Mouse (Mus musculus) limb, embryonic 15.5 days (tissue): ENCODE results near the gene Adh5. TPM values are rescaled to one million over a fixed set of nuclear protein-coding genes. Genes with fewer than 3 reads are reported as not detected.
A peak's percentile ranks its signal among the peaks of the same experiment; 100 is the strongest.

Source experiments
- ATAC-seq: fragments of 200-750 bp; cut with Nextera tagmentation; 2 replicates; pipeline ENCODE4 v1.8.0; 2017; ENCODE audit warnings: low read depth, moderate TSS enrichment; ENCODE audit not compliant: insufficient number of reproducible peaks, low FRiP score, low TSS enrichment
- H3K27ac ChIP-seq: fragments of 300-500 bp; sonication (generic); 2 replicates; pipeline ENCODE4 v1.5.1; 2015; ENCODE audit warnings: moderate library complexity, mild to moderate bottlenecking, inconsistent platforms
- H3K27me3 ChIP-seq: fragments of 300-500 bp; sonication (generic); 2 replicates; pipeline ENCODE4 v1.6.1; 2015; ENCODE audit warnings: inconsistent platforms
- H3K36me3 ChIP-seq: fragments of 300-500 bp; sonication (generic); 2 replicates; pipeline ENCODE4 v1.6.1; 2015; ENCODE audit warnings: inconsistent platforms
- H3K4me1 ChIP-seq: fragments of 300-500 bp; sonication (generic); 2 replicates; pipeline ENCODE4 v1.6.1; 2015; ENCODE audit warnings: inconsistent platforms
- H3K4me2 ChIP-seq: fragments of 300-500 bp; sonication (generic); 2 replicates; pipeline ENCODE4 v1.6.1; 2015; ENCODE audit warnings: mild to moderate bottlenecking, inconsistent platforms
- H3K4me3 ChIP-seq: fragments of 300-500 bp; sonication (generic); 2 replicates; pipeline ENCODE4 v1.5.1; 2015; ENCODE audit warnings: mild to moderate bottlenecking, inconsistent platforms
- H3K9ac ChIP-seq: fragments of 300-500 bp; sonication (generic); 2 replicates; pipeline ENCODE4 v1.6.1; 2015; ENCODE audit warnings: inconsistent platforms
- H3K9me3 ChIP-seq: fragments of 300-500 bp; sonication (generic); 2 replicates; pipeline ENCODE4 v1.6.1; 2016; ENCODE audit warnings: inconsistent platforms
- WGBS: fragments of 180-500 bp; shearing (Covaris S2); methylation state at CpG from one replicate; pipeline ENCODE4 v1.1.7; 2015; 5-methylcytosine and 5-hydroxymethylcytosine counted together
- polyA plus RNA-seq: library from polyadenylated mRNA; unstranded; fragments of >200 nt; fragmentation: Nextera tagmentation; extraction: Ambion mirVana; gene quantifications from 2 replicates; pipeline ENCODE4 v1.2.1, GENCODE M21; 2015

Adh5 gene
- polyA plus RNA-seq, result 154 and 166 TPM in 2 replicates

DNA sequence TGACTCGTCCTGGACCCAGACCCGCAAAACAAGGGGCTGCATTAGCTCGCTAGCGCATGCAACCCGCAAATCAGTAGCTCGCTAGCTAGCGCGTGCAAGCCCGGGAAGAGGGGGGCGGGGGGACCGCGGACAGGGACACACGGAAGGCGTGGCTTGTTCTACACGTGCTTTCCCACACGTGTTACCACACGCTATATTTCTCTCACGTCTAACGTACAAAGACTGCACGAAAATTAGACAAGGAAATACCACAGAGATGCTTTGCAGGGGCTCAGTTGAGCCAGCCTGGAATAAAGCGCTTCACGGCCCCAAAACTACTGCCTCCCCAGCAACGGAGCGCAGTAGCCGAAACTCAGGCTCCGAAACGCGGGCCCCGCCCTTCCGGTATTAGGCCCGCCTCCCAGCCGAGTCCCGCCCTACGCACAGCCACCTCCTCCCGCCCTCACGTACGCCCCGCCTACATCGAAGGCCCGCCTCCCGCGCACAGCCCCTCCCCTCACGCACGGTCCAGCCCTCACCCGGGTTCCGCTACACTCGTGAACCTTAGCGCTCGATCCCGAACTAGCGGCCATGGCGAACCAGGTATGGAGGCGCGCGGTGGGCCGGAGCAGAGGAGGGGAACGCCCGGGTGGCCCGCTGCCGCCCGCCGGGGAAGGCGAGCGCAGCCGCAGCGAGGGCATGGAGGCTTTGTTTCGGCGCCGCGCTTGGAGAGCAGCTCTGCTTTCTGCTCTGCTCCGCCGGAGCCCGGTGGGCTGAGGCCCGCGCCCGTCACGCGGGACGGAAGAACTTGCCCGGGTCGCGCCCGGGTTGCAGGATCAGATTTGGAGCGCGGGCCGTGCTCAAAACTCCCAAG is at the start of gene Adh5:
Gene Adh5 (plus strand): TSS at position 482 of the 853 bp plus-strand sequence.
- under 1% methylated on average over 86 of the region's 86 CpGs for WGBS
- H3K27ac ChIP-seq, result peak within 1 kb of the TSS; percentile 91
- H3K27me3 ChIP-seq, result no peaks in the 10 kb centered on the region
- H3K4me3 ChIP-seq, result peak within 1 kb of the TSS; percentile 96
- H3K4me2 ChIP-seq, result peak within 1 kb of the TSS; percentile 83
- peaks cover 26% of the 10 kb centered on the region for H3K36me3 ChIP-seq
- peaks cover 11% of the 10 kb centered on the region for H3K4me1 ChIP-seq
- H3K9me3 ChIP-seq, result no peaks in the 10 kb centered on the region
- ATAC-seq, result peak; percentile 99
- H3K9ac ChIP-seq, result peak within 1 kb of the TSS; percentile 87

GRCm38 (mm10) chr3:138404872-138405271 is 38.0 kb upstream of the Adh5 start:
- Histone ChIP-seq H3K9ac (no peak overlapping the region), H3K27ac (no peak overlapping the region), H3K4me1 (no peaks in the 10 kb centered on the region), H3K9me3 (no peaks in the 10 kb centered on the region), H3K4me3 (no peak overlapping the region), H3K27me3 (no peaks in the 10 kb centered on the region), H3K4me2 (no peak overlapping the region), H3K36me3 (no peaks in the 10 kb centered on the region)
- no peak for ATAC-seq
- WGBS, result 78% methylated on average over 3 of the region's 3 CpGs

- no peak overlapping the region for H3K27ac ChIP-seq
- no peak for ATAC-seq
Measured at GRCm38 (mm10) chr3:138405341-138405740, 37.6 kb upstream of the Adh5 start.

GRCm38 (mm10) chr3:138405840-138406239 is 37.1 kb upstream of the Adh5 start:
- Histone ChIP-seq H3K27me3 (no peaks in the 10 kb centered on the region), H3K9ac (no peak overlapping the region), H3K36me3 (no peaks in the 10 kb centered on the region), H3K4me1 (no peaks in the 10 kb centered on the region), H3K4me3 (no peak overlapping the region), H3K27ac (no peak overlapping the region), H3K4me2 (no peak overlapping the region), H3K9me3 (no peaks in the 10 kb centered on the region)
- no peak for ATAC-seq
- 84% methylated on average over 7 of the region's 7 CpGs for WGBS

More at GRCm38 (mm10) chr3:138405341-138405740, 37.6 kb upstream of the Adh5 start:
- no peak overlapping the region for H3K9ac ChIP-seq
- H3K9me3 ChIP-seq, result no peaks in the 10 kb centered on the region
- no peak overlapping the region for H3K4me3 ChIP-seq
- H3K4me2 ChIP-seq, result no peak overlapping the region
- H3K4me1 ChIP-seq, result no peaks in the 10 kb centered on the region
- no peaks in the 10 kb centered on the region for H3K27me3 ChIP-seq
- 40% methylated on average over 3 of the region's 3 CpGs for WGBS
- no peaks in the 10 kb centered on the region for H3K36me3 ChIP-seq

DNA sequence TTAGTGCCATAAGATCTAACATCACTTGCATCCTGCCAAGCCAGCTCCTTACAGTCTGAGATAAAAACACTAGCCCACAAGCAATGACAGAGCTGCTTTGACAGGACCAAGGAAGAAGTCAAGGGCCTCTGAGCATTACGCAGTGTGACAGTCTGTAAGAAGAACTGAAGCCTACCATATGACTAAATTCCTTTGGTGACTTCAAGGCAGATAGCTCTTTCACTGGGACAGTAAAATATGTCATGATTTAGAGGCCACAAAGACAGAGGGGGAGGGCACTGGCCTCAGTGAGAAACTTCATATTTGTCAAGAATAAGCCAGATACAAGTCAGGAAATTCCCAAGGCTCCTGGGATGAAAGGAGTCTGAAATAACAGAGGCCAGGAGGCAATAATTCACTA is 35.0 kb upstream of the Adh5 start:
- no peak overlapping the region for H3K4me2 ChIP-seq
- ATAC-seq, result no peak
- H3K36me3 ChIP-seq, result no peaks in the 10 kb centered on the region
- 88% methylated on average over 1 of the region's 1 CpGs for WGBS
- H3K4me1 ChIP-seq, result no peaks in the 10 kb centered on the region
- H3K27ac ChIP-seq, result no peak overlapping the region
- H3K9me3 ChIP-seq, result no peaks in the 10 kb centered on the region
- no peaks in the 10 kb centered on the region for H3K27me3 ChIP-seq
- no peak overlapping the region for H3K9ac ChIP-seq
- H3K4me3 ChIP-seq, result no peak overlapping the region

DNA sequence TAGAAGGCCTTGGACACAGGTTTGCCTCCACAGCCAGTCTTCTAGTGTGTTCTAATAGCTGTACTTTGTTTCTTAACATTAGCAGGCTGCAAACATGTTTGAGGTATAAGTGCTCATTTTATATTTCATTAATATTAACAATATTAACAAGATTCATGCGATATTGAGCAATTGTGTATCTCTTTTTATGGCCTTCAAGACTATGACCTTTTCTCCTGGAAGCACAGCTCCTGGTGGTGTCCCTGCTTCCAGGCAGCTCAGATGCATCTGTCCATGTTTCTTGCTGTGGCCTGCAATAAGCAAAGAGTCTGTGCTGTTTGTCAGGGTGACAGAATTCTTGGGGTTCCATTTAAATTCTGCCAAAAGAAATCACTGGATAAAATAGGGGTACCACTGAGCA is 33.3 kb upstream of the Adh5 start:
- 91% methylated on average over 1 of the region's 1 CpGs for WGBS
- Histone ChIP-seq H3K9me3 (no peaks in the 10 kb centered on the region), H3K36me3 (no peaks in the 10 kb centered on the region), H3K9ac (no peak overlapping the region), H3K4me2 (no peak overlapping the region), H3K27me3 (no peaks in the 10 kb centered on the region), H3K4me3 (no peak overlapping the region), H3K27ac (no peak overlapping the region), H3K4me1 (no peaks in the 10 kb centered on the region)
- ATAC-seq, result no peak

DNA sequence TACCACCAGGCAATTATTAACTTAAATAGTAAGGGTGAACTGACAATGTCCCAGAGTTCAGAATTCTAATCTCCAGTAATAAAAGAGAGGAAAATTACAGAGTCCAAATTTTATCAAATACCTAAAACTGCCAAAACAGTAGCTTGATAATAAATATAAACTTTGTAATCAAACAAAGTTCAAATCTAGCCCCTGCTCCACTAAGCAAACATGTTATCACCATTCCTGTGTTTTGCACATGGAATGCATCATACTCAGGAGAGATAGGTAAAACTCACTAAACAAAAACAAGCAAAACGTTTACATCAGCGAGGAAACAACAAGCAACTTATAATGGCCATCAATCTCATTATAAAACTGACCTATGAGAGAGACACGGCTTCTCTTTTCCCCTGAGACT is 32.7 kb upstream of the Adh5 start:
- ATAC-seq, result no peak
- no peaks in the 10 kb centered on the region for H3K36me3 ChIP-seq
- WGBS, result 73% methylated on average over 3 of the region's 3 CpGs

DNA sequence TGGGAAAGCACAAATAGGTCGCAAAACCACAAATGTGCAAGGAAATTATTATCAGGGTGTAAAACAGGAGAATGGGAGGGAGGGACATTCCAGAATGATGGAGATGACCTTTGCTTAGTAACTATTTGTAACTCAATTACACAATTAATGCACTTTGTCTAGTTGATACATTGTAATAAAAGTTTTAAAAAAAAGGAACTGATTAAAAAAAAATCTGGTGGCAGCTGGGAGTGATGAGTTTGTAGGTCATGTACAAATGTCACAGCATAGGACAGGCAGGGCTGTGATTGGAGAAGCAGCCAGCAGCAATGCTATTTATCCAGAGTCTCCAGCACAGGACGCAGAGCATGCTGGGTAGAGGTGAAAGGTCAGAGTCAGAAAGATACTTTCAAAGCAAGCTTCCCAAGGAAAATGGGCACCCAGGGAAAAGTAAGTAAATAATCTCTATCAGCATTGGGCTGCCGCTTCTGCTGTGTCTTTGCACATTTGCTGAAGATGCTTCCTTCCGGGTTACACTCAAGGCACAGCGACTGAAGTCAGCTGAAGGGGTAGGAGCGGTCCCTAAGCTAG is 27.7 kb upstream of the Adh5 start, which contains the start of gene Adh4:
Gene Adh4 (plus strand): TSS at position 346 of the 570 bp plus-strand sequence.
- H3K27ac ChIP-seq, result no peak within 1 kb of the TSS
- no peak for ATAC-seq
- H3K4me1 ChIP-seq, result no peaks in the 10 kb centered on the region
- 81% methylated on average over 6 of the region's 6 CpGs for WGBS
- H3K36me3 ChIP-seq, result no peaks in the 10 kb centered on the region
- H3K9me3 ChIP-seq, result no peaks in the 10 kb centered on the region
- no peak within 1 kb of the TSS for H3K4me2 ChIP-seq
- no peak within 1 kb of the TSS for H3K9ac ChIP-seq
- no peak within 1 kb of the TSS for H3K4me3 ChIP-seq
- no peaks in the 10 kb centered on the region for H3K27me3 ChIP-seq

More for the DNA sequence above, 32.7 kb upstream of the Adh5 start:
- H3K9me3 ChIP-seq, result no peaks in the 10 kb centered on the region
- H3K4me2 ChIP-seq, result no peak overlapping the region
- no peaks in the 10 kb centered on the region for H3K27me3 ChIP-seq
- H3K27ac ChIP-seq, result no peak overlapping the region
- H3K4me1 ChIP-seq, result no peaks in the 10 kb centered on the region
- H3K9ac ChIP-seq, result no peak overlapping the region
- no peak overlapping the region for H3K4me3 ChIP-seq

DNA sequence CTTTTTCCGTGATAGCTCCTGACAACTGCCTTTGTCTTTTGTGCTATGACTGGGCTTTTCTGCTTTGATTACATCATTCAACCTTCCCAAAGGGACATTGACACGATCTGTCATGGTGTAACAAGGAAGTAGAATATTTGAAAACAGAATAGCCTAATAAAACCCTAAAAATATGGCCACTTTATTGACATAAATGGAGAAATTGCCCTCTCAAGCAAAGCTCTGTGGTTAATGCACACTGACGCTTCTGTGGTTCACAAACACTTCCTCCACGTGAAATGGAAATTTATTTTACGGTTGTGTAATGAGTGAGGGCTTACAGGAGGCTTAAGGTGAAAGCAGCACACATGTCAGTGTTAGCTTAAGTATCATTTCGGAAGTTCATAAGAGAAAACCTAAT is 23.5 kb upstream of the Adh5 start:
- H3K4me2 ChIP-seq, result no peak overlapping the region
- ATAC-seq, result no peak
- H3K4me3 ChIP-seq, result no peak overlapping the region
- H3K9ac ChIP-seq, result no peak overlapping the region
- WGBS, result 44% methylated on average over 6 of the region's 6 CpGs
- no peaks in the 10 kb centered on the region for H3K4me1 ChIP-seq
- H3K27me3 ChIP-seq, result no peaks in the 10 kb centered on the region
- no peaks in the 10 kb centered on the region for H3K9me3 ChIP-seq
- no peak overlapping the region for H3K27ac ChIP-seq
- H3K36me3 ChIP-seq, result no peaks in the 10 kb centered on the region

DNA sequence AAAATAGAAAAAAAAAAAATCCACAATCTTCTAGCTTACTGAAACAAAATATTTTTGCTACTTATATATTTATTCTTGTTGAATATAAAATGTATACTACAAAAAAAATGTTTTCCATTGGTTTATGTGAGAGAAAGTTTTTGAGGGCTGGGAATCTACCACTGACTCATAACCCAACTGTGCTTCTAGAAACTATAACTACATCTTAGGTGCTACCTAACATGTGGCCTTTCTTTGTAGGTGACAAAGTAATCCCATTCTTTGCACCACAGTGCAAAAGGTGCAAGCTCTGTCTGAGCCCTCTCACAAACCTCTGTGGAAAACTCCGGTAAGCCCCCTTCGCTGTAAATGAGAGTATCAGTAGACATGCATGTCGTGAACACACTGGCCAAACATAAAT is 22.5 kb upstream of the Adh5 start:
- H3K4me1 ChIP-seq, result no peaks in the 10 kb centered on the region
- ATAC-seq, result no peak
- WGBS, result 88% methylated on average over 3 of the region's 3 CpGs

DNA sequence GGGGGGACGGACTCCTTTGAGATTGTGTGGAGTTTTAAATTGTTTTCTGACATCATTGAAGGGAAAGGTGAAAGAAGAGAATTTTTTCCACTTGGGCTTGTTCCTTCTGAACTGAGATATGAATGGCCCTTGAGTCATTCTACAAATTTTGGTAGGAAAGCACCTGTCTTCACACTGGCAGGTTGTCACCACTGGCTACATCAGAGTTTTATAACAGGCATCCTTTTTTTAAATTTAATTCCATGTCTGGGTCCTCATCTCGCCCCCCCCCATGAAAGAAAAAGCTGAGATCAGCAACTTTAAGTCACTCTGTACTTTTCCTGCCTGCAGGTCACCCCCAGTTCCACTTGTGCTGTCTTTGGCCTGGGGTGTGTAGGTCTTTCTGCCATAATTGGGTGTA is 19.2 kb upstream of the Adh5 start:
- Histone ChIP-seq H3K27ac (no peak overlapping the region), H3K27me3 (no peaks in the 10 kb centered on the region)
- 62% methylated on average over 2 of the region's 2 CpGs for WGBS

More for the DNA sequence above, 22.5 kb upstream of the Adh5 start:
- Histone ChIP-seq H3K9me3 (no peaks in the 10 kb centered on the region), H3K4me3 (no peak overlapping the region), H3K4me2 (no peak overlapping the region), H3K9ac (no peak overlapping the region), H3K36me3 (no peaks in the 10 kb centered on the region), H3K27me3 (no peaks in the 10 kb centered on the region), H3K27ac (no peak overlapping the region)

GRCm38 (mm10) chr3:138424247-138424646 is 18.6 kb upstream of the Adh5 start:
- Histone ChIP-seq H3K9me3 (no peaks in the 10 kb centered on the region), H3K27ac (no peak overlapping the region), H3K27me3 (no peaks in the 10 kb centered on the region), H3K9ac (no peak overlapping the region), H3K4me2 (no peak overlapping the region), H3K4me1 (no peaks in the 10 kb centered on the region), H3K4me3 (no peak overlapping the region), H3K36me3 (no peaks in the 10 kb centered on the region)
- WGBS, result 63% methylated on average over 4 of the region's 4 CpGs
- ATAC-seq, result no peak

More for the DNA sequence above, 19.2 kb upstream of the Adh5 start:
- no peak overlapping the region for H3K9ac ChIP-seq
- H3K4me1 ChIP-seq, result no peaks in the 10 kb centered on the region
- no peak overlapping the region for H3K4me2 ChIP-seq
- H3K36me3 ChIP-seq, result no peaks in the 10 kb centered on the region
- no peak overlapping the region for H3K4me3 ChIP-seq
- no peak for ATAC-seq
- no peaks in the 10 kb centered on the region for H3K9me3 ChIP-seq
